ENCODE assay signal across 26 mouse cellular contexts in the genomic region with DNA sequence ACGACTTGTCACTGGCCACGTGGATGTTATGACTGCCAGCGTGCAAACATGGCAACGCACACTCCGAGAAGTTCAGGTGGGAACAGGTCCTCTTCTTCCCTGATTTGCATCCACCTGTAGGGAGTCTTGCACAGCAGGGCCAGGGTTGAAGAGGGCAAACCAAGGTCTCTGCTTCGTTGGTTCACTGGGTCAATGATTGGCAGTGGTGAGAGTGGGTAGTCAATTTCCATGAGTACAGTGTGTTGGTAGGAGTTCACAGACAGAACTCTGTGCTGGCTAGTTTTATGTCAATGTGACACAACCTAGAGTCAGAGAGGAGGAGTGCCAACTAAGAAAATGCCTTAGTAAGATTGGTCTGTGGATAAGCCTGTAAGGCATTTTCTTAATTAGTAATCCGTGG. TPM values are rescaled to one million over a fixed set of nuclear protein-coding genes. Genes with fewer than 3 reads are reported as not detected.
DNase-seq lines count a peak whose midpoint lies in the region; ATAC-seq lines count a peak whose summit lies in the region.
"Had no signal": no experiment of that assay in that cellular context is flagged by ENCODE, and none has a peak within 500 bp of the region (broad histone marks: within the 10 kb centered on the region; RNA-seq: fewer than 3 reads in every experiment).

No protein-coding gene starts in this region.

- no peak overlapping the region for H3K9ac ChIP-seq in intestine, embryonic 15.5 days
- no peak overlapping the region for H3K9ac ChIP-seq in intestine, embryonic 16.5 days (ENCODE audit: low read depth, low read length)
- H3K9ac ChIP-seq: embryonic facial prominence, embryonic 12.5 days; forebrain, embryonic 13.5 days; heart, embryonic 12.5 days; limb, embryonic 15.5 days; midbrain, embryonic 12.5 days; neural tube, embryonic 12.5 days had no signal

- no peak overlapping the region for H3K27ac ChIP-seq in intestine, embryonic 15.5 days
- no peak overlapping the region for H3K27ac ChIP-seq in intestine, embryonic 16.5 days (ENCODE audit: low read length)
- H3K27ac ChIP-seq: embryonic facial prominence, embryonic 12.5 days; forebrain, embryonic 13.5 days; gastrocnemius, adult 2 months; hindbrain, postnatal 0 days; limb, embryonic 15.5 days; midbrain, embryonic 12.5 days; neural tube, embryonic 12.5 days had no signal

- H3K4me1 ChIP-seq in intestine, embryonic 15.5 days (replicated peaks), result peaks cover 8% of the 10 kb centered on the region; the same call in 1 of the 2 replicates
- H3K4me1 ChIP-seq in intestine, embryonic 16.5 days (ENCODE audit: control insufficient read depth, insufficient read depth, low read length), result peaks cover 16% of the 10 kb centered on the region
- H3K4me1 ChIP-seq: neural tube, embryonic 12.5 days had no signal

- H3K9me3 ChIP-seq in intestine, embryonic 15.5 days, result no peaks in the 10 kb centered on the region
- H3K9me3 ChIP-seq in intestine, embryonic 16.5 days (ENCODE audit: control insufficient read depth, low read length), result no peaks in the 10 kb centered on the region
- H3K9me3 ChIP-seq: embryonic facial prominence, embryonic 12.5 days; forebrain, embryonic 13.5 days; heart, embryonic 12.5 days; limb, embryonic 15.5 days; midbrain, embryonic 12.5 days; neural tube, embryonic 12.5 days had no signal

- DNase-seq in R1 (ENCODE audit: low read depth, low spot score), result peak; percentile 20
- peak; percentile 64 for DNase-seq in kidney, adult 9 months
- peak; percentile 42 to 51 for DNase-seq in kidney, postnatal 36 days
- DNase-seq in neural tube, embryonic 10.5 days (ENCODE audit: extremely low spot score, low spot score), result no peak
- no peak for DNase-seq in c-Kit-positive CD71-positive TER-119-positive erythroid progenitor cells, embryonic 14.5 days (ENCODE audit: low spot score)
- DNase-seq in gastrocnemius, postnatal 25 days, result no peak
- DNase-seq: adrenal gland, adult 8-10 months; cerebellum, adult 18-20 months; cerebellum, postnatal 25 days; gastrocnemius, adult 2 months; heart, postnatal 14 days; layer of hippocampus, adult 9-11 months; left cerebral cortex, postnatal 4 days; right cerebral cortex, postnatal 14 days; thymus, postnatal 25 days had no signal

- 0 out of 2 replicates have a peak, but pooled peaks have one; percentile 9 for ATAC-seq in intestine, embryonic 15.5 days
- no peak for ATAC-seq in intestine, embryonic 16.5 days
- ATAC-seq: forebrain, embryonic 13.5 days; hindbrain, postnatal 0 days; lung, postnatal 0 days had no signal

- WGBS in intestine, embryonic 15.5 days, result 83% methylated on average over 7 of the region's 7 CpGs
- WGBS in intestine, embryonic 16.5 days, result 83% methylated on average over 7 of the region's 7 CpGs

- no peaks in the 10 kb centered on the region for H3K27me3 ChIP-seq in intestine, embryonic 15.5 days (replicated peaks)
- no peaks in the 10 kb centered on the region for H3K27me3 ChIP-seq in intestine, embryonic 16.5 days (replicated peaks; ENCODE audit: control insufficient read depth, insufficient read depth, low read length)
- H3K27me3 ChIP-seq: embryonic facial prominence, embryonic 12.5 days; forebrain, embryonic 13.5 days; heart, embryonic 12.5 days; limb, embryonic 15.5 days; neural tube, embryonic 12.5 days had no signal

- no peak overlapping the region for H3K4me3 ChIP-seq in intestine, embryonic 15.5 days (replicated peaks)
- H3K4me3 ChIP-seq in intestine, embryonic 16.5 days (ENCODE audit: low read length), result no peak overlapping the region
- H3K4me3 ChIP-seq: embryonic facial prominence, embryonic 12.5 days; erythroblast, embryonic 14.5 days; forebrain, embryonic 13.5 days; gastrocnemius, adult 2 months; heart, embryonic 12.5 days; limb, embryonic 15.5 days; midbrain, embryonic 12.5 days; neural tube, embryonic 12.5 days had no signal

- H3K4me2 ChIP-seq in intestine, embryonic 15.5 days (replicated peaks), result no peak overlapping the region
- H3K4me2 ChIP-seq in intestine, embryonic 16.5 days (ENCODE audit: low read depth, low read length), result no peak overlapping the region
- H3K4me2 ChIP-seq: embryonic facial prominence, embryonic 12.5 days; forebrain, embryonic 13.5 days; heart, embryonic 12.5 days; limb, embryonic 15.5 days; midbrain, embryonic 12.5 days; neural tube, embryonic 12.5 days had no signal

- H3K36me3 ChIP-seq in intestine, embryonic 15.5 days, result peaks cover 10% of the 10 kb centered on the region; the same call in 1 of the 2 replicates
- H3K36me3 ChIP-seq in intestine, embryonic 16.5 days (ENCODE audit: control insufficient read depth, insufficient read depth, low read length), result peaks cover 17% of the 10 kb centered on the region
- H3K36me3 ChIP-seq: midbrain, embryonic 12.5 days had no signal

RNA-seq across cellular contexts. Expression of a gene that starts 50.4 kb away (rescaled TPM):
- polyA plus RNA-seq in intestine, embryonic 15.5 days (2015; fragmentation: Nextera tagmentation; extraction: Ambion mirVana), result 15.1 and 17.4 TPM in 2 replicates
- polyA plus RNA-seq in intestine, embryonic 16.5 days (2015; fragmentation: Nextera tagmentation; extraction: Ambion mirVana), result 18.7 and 20.6 TPM in 2 replicates
- 1 to 10 TPM; 3.3 to 4.6 TPM for total RNA-seq in gastrocnemius, postnatal 25 days (2021)

Comparison
In these comparisons a context has a peak if more than half of its experiments do, and no peak if none do; other contexts are left out.
1. DNase-seq: peak in R1 (single experiment), kidney, adult 9 months (single experiment) and kidney, postnatal 36 days (2 of 2); none in neural tube, embryonic 10.5 days (single experiment), c-Kit-positive CD71-positive TER-119-positive erythroid progenitor cells, embryonic 14.5 days (single experiment) and gastrocnemius, postnatal 25 days (single experiment).